In the genomic region with DNA sequence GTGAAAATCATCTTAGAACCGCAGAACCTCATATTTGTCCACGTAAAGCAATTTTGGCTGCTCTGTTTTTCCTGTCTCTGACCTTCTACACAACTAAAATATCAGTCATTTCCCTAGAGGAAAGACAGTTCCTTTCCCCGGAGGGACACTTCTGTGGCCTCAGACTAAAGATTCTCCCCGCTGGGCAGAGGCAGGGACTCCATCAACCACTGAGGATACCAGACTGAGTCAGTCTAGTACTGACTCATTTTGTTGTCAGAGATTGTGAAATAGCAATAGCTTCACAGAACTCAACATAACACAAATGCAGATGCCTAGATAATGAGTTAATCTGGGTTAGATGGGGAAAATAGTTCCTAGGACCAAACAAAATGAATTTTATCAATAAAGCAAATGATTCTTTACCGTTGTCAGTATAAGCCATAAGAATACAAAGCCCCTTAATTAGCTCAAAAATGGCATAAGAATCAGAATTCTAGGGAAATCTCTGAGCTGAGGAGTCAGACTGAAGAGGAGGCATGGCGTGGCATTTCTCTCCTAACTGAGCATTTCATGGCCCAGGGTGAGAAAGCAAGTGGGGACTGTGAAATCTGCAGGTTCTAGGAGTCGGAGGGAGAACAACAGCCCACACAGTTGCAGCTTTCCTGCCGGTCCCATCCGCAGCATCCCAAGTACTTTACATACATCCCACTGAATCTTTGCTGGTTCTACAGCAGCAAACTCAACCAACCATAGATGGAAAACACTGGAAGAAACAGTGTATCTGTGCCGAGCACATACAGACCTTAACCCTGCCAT, we compare ENCODE assay signal across 26 mouse cellular contexts. TPM values are rescaled to one million over a fixed set of nuclear protein-coding genes. Genes with fewer than 3 reads are reported as not detected.
DNase-seq lines count a peak whose midpoint lies in the region; ATAC-seq and TF ChIP-seq lines count a peak whose summit lies in the region.
"Had no signal": no experiment of that assay in that cellular context is flagged by ENCODE, and none has a peak within 500 bp of the region (broad histone marks: within the 10 kb centered on the region; RNA-seq: fewer than 3 reads in every experiment).

No protein-coding gene starts in this region.

- no peak overlapping the region for H3K4me2 ChIP-seq in lung, postnatal 0 days (replicated peaks; ENCODE audit: low read depth, low read length)
- H3K4me2 ChIP-seq: embryonic facial prominence, embryonic 13.5 days; forebrain, embryonic 13.5 days; hindbrain, embryonic 12.5 days had no signal

- no peak for TF ChIP-seq CTCF in lung, postnatal 0 days (IDR thresholded peaks at IDR 0.05)
- TF ChIP-seq CTCF in cerebellum, adult 2 months (IDR thresholded peaks at IDR 0.05; ENCODE audit: borderline replicate concordance, insufficient read depth, low read depth, low read length) = no peak

- H3K9ac ChIP-seq in lung, postnatal 0 days (replicated peaks; ENCODE audit: low read depth) = no peak overlapping the region
- H3K9ac ChIP-seq: embryonic facial prominence, embryonic 13.5 days; forebrain, embryonic 13.5 days; forebrain, postnatal 0 days; hindbrain, embryonic 12.5 days had no signal

- peak; percentile 33 for DNase-seq in lung, postnatal 0 days (ENCODE audit: low spot score)
- no peak for DNase-seq in lung, postnatal 10 days
- DNase-seq in 416B (ENCODE audit: low read depth) (peak; percentile 87), NIH3T3 (ENCODE audit: low read depth) (peak; percentile 78)
- DNase-seq in skeletal muscle tissue, adult 2 months (ENCODE audit: low read depth, low spot score) = peak; percentile 7
- no peak for DNase-seq in spleen, adult 18-20 months
- DNase-seq in cerebellum, adult 2 months = no peak
- DNase-seq: adrenal gland, adult 2 months; adrenal gland, postnatal 25 days; cerebellum, adult 8-10 months; cerebellum, postnatal 14 days; forebrain, postnatal 0 days; gastrocnemius, postnatal 36 days; heart, adult 11 months; heart, postnatal 10 days; heart, postnatal 4 days had no signal

- H3K27ac ChIP-seq in lung, postnatal 0 days (ENCODE audit: low read length) = no peak overlapping the region
- no peak overlapping the region for H3K27ac ChIP-seq in cerebellum, adult 2 months (ENCODE audit: insufficient read depth, low read length)
- H3K27ac ChIP-seq: embryonic facial prominence, embryonic 13.5 days; forebrain, embryonic 13.5 days; heart, embryonic 10.5 days; hindbrain, embryonic 12.5 days had no signal

- no peak for TF ChIP-seq EP300 in lung, postnatal 0 days (IDR thresholded peaks at IDR 0.05)

- no peaks in the 10 kb centered on the region for H3K27me3 ChIP-seq in lung, postnatal 0 days (replicated peaks; ENCODE audit: insufficient read depth, low read length)
- no peaks in the 10 kb centered on the region for H3K27me3 ChIP-seq in cerebellum, adult 2 months (ENCODE audit: control insufficient read depth, insufficient read depth, low read length)
- H3K27me3 ChIP-seq: embryonic facial prominence, embryonic 13.5 days; forebrain, embryonic 13.5 days; hindbrain, embryonic 12.5 days; Patski had no signal

- no peaks in the 10 kb centered on the region for H3K9me3 ChIP-seq in lung, postnatal 0 days (ENCODE audit: low read length)
- H3K9me3 ChIP-seq: embryonic facial prominence, embryonic 13.5 days; forebrain, embryonic 13.5 days; heart, embryonic 10.5 days; hindbrain, embryonic 12.5 days had no signal

- no peak overlapping the region for H3K4me3 ChIP-seq in lung, postnatal 0 days (ENCODE audit: low read depth, low read length)
- no peak overlapping the region for H3K4me3 ChIP-seq in cerebellum, adult 2 months (replicated peaks; ENCODE audit: insufficient read depth, low read depth, low read length)
- H3K4me3 ChIP-seq: embryonic facial prominence, embryonic 13.5 days; forebrain, embryonic 13.5 days; heart, embryonic 10.5 days; hindbrain, embryonic 12.5 days had no signal

- TF ChIP-seq POLR2A in cerebellum, adult 2 months (IDR thresholded peaks at IDR 0.05; ENCODE audit: borderline replicate concordance, insufficient read depth, low read length) = no peak

- WGBS in lung, postnatal 0 days = 76% methylated on average over 10 of the region's 10 CpGs
- WGBS in cerebellum, adult 2 months = 86% methylated on average over 10 of the region's 10 CpGs

- no peaks in the 10 kb centered on the region for H3K4me1 ChIP-seq in lung, postnatal 0 days (ENCODE audit: insufficient read depth, low read depth, low read length)
- no peaks in the 10 kb centered on the region for H3K4me1 ChIP-seq in cerebellum, adult 2 months (ENCODE audit: control insufficient read depth, insufficient read depth, low read length)
- H3K4me1 ChIP-seq: forebrain, embryonic 13.5 days; hindbrain, embryonic 12.5 days had no signal

- ATAC-seq in lung, postnatal 0 days = no peak
- ATAC-seq: activated CD4-positive, CD25-positive, alpha-beta regulatory T cell, adult 4 months; forebrain, embryonic 13.5 days; forebrain, postnatal 0 days; hindbrain, embryonic 16.5 days; inflammation-experienced regulatory T-cells, adult 6 months; intestine, postnatal 0 days; Patski had no signal

- H3K36me3 ChIP-seq in lung, postnatal 0 days (ENCODE audit: insufficient read depth, low read length) = no peaks in the 10 kb centered on the region
- H3K36me3 ChIP-seq: embryonic facial prominence, embryonic 13.5 days; G1E; heart, embryonic 10.5 days; hindbrain, embryonic 12.5 days had no signal

RNA-seq across cellular contexts. Expression of a gene that starts 38.6 kb away (rescaled TPM):
- polyA plus RNA-seq in lung, postnatal 0 days (2015; fragmentation: Nextera tagmentation; extraction: Ambion mirVana) = 5.8 and 8.7 TPM in 2 replicates
- 33.4 and 34.9 TPM in 2 replicates for polyA plus RNA-seq in cerebellum, adult 2 months (2012; rRNA removed)
- polyA plus RNA-seq: activated CD4-positive, CD25-positive, alpha-beta regulatory T cell, adult 4 months; G1E; inflammation-experienced regulatory T-cells, adult 6 months had no signal

Comparison
In these comparisons a context has a peak if more than half of its experiments do, and no peak if none do; other contexts are left out.
1. DNase-seq: peak in lung, postnatal 0 days (single experiment), 416B (single experiment), NIH3T3 (single experiment) and skeletal muscle tissue, adult 2 months (single experiment); none in lung, postnatal 10 days (single experiment), spleen, adult 18-20 months (0 of 2) and cerebellum, adult 2 months (0 of 2).